25 mouse cellular contexts compared by ENCODE assay signal in the genomic region with DNA sequence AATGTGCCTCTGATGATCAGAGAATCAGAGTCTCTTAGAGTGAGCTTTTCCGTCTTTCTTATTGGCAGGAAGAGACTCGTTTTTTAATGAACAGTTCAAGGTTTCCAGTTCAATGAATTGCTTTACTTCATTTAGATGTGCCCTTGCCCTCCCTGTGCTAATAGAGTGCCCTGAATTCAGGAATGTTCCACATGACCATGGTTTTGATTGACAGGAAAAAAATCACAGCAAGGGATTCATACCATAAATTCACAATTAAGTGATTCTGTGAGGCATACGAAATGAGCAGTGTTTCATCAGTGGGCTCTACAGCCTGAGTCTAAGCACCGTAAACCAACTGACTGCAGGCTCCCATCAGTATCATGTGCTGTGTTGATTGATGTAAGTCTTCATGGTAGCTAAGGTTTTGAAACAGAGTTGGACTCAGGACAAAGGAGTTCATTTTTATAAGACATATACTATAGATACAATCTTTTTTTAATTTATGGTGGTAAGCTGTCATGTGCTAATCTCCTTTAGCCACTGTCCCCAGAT.
DNase-seq lines count a peak whose midpoint lies in the region; ATAC-seq lines count a peak whose summit lies in the region.
"Had no signal": no experiment of that assay in that cellular context is flagged by ENCODE, and none has a peak within 500 bp of the region (broad histone marks: within the 10 kb centered on the region; RNA-seq: fewer than 3 reads in every experiment).

No protein-coding gene starts in this region.

- no peaks in the 10 kb centered on the region for H3K9me3 ChIP-seq in forebrain, embryonic 12.5 days
- H3K9me3 ChIP-seq in forebrain, embryonic 11.5 days (ENCODE audit: control insufficient read depth, low read length) = no peaks in the 10 kb centered on the region
- H3K9me3 ChIP-seq in hindbrain, embryonic 14.5 days (ENCODE audit: control insufficient read depth, low read length) = no peaks in the 10 kb centered on the region
- H3K9me3 ChIP-seq in hindbrain, embryonic 12.5 days (replicated peaks) = no peaks in the 10 kb centered on the region
- H3K9me3 ChIP-seq: heart, embryonic 10.5 days; heart, embryonic 13.5 days; hindbrain, embryonic 13.5 days had no signal

- no peak for DNase-seq in forebrain, embryonic 11.5 days (ENCODE audit: low spot score)
- no peak for DNase-seq in hindbrain, embryonic 14.5 days (ENCODE audit: low spot score)
- peak; percentile 64 for DNase-seq in Muller cell, postnatal 12 days (ENCODE audit: inconsistent ontology term)
- peak; percentile 68 for DNase-seq in retina, embryonic 14.5 days (ENCODE audit: low spot score)
- no peak for DNase-seq in lung, postnatal 10 days
- DNase-seq: adrenal gland, adult 2 months; adrenal gland, postnatal 14 days; B cell, adult 2 months; cerebellum, adult 11-12 months; cerebellum, adult 9-10 months; cerebellum, postnatal 14 days; gastrocnemius, postnatal 10 days; gastrocnemius, postnatal 36 days; heart, adult 2 months; heart, postnatal 14 days; heart, postnatal 4 days had no signal

- H3K4me3 ChIP-seq in forebrain, embryonic 12.5 days (replicated peaks) = no peak overlapping the region
- no peak overlapping the region for H3K4me3 ChIP-seq in forebrain, embryonic 11.5 days (ENCODE audit: low read depth, low read length)
- H3K4me3 ChIP-seq in hindbrain, embryonic 14.5 days (replicated peaks; ENCODE audit: low read length) = no peak overlapping the region
- H3K4me3 ChIP-seq in hindbrain, embryonic 12.5 days = no peak overlapping the region
- H3K4me3 ChIP-seq: heart, adult 2 months; heart, embryonic 10.5 days; heart, embryonic 13.5 days; hindbrain, embryonic 13.5 days had no signal

- H3K4me2 ChIP-seq in forebrain, embryonic 12.5 days = no peak overlapping the region
- H3K4me2 ChIP-seq in forebrain, embryonic 11.5 days (ENCODE audit: low read depth, low read length, severe bottlenecking) = no peak overlapping the region
- H3K4me2 ChIP-seq in hindbrain, embryonic 14.5 days (replicated peaks) = no peak overlapping the region
- H3K4me2 ChIP-seq in hindbrain, embryonic 12.5 days (replicated peaks) = no peak overlapping the region
- H3K4me2 ChIP-seq: heart, embryonic 13.5 days; hindbrain, embryonic 13.5 days had no signal

- H3K27ac ChIP-seq in forebrain, embryonic 12.5 days = no peak overlapping the region
- no peak overlapping the region for H3K27ac ChIP-seq in forebrain, embryonic 11.5 days (ENCODE audit: low read depth, low read length)
- H3K27ac ChIP-seq in hindbrain, embryonic 14.5 days = peak overlapping the region; percentile 51; the same call in 1 of the 2 replicates
- H3K27ac ChIP-seq in hindbrain, embryonic 12.5 days = no peak overlapping the region
- H3K27ac ChIP-seq: heart, adult 2 months; heart, embryonic 10.5 days; heart, embryonic 13.5 days; hindbrain, embryonic 13.5 days had no signal

- H3K9ac ChIP-seq in forebrain, embryonic 12.5 days = no peak overlapping the region
- no peak overlapping the region for H3K9ac ChIP-seq in forebrain, embryonic 11.5 days (ENCODE audit: low read length)
- H3K9ac ChIP-seq in hindbrain, embryonic 14.5 days = no peak overlapping the region
- H3K9ac ChIP-seq in hindbrain, embryonic 12.5 days = no peak overlapping the region
- H3K9ac ChIP-seq: heart, embryonic 13.5 days; hindbrain, embryonic 13.5 days had no signal

- no peaks in the 10 kb centered on the region for H3K27me3 ChIP-seq in forebrain, embryonic 12.5 days
- H3K27me3 ChIP-seq in forebrain, embryonic 11.5 days (ENCODE audit: control insufficient read depth, insufficient read depth, low read length) = no peaks in the 10 kb centered on the region
- H3K27me3 ChIP-seq in hindbrain, embryonic 14.5 days (ENCODE audit: control insufficient read depth, insufficient read depth, low read length) = no peaks in the 10 kb centered on the region
- H3K27me3 ChIP-seq in hindbrain, embryonic 12.5 days = no peaks in the 10 kb centered on the region
- H3K27me3 ChIP-seq: CH12.LX; heart, embryonic 13.5 days; hindbrain, embryonic 13.5 days had no signal

- H3K4me1 ChIP-seq in forebrain, embryonic 12.5 days = peaks cover 21% of the 10 kb centered on the region
- H3K4me1 ChIP-seq in forebrain, embryonic 11.5 days (replicated peaks; ENCODE audit: control insufficient read depth, insufficient read depth, low read length) = no peaks in the 10 kb centered on the region; the same call in 1 of the 2 replicates
- peaks cover 17% of the 10 kb centered on the region for H3K4me1 ChIP-seq in hindbrain, embryonic 14.5 days (replicated peaks; ENCODE audit: control insufficient read depth, insufficient read depth, low read length)
- H3K4me1 ChIP-seq in hindbrain, embryonic 12.5 days = peaks cover 7% of the 10 kb centered on the region
- H3K4me1 ChIP-seq: heart, embryonic 10.5 days had no signal

- peak; percentile 62; the same call in 1 of the 2 replicates for ATAC-seq in forebrain, embryonic 12.5 days (ENCODE audit: low FRiP score)
- ATAC-seq in forebrain, embryonic 11.5 days (replicated peaks; ENCODE audit: low FRiP score) = no peak
- ATAC-seq in hindbrain, embryonic 14.5 days (ENCODE audit: low FRiP score) = no peak
- no peak for ATAC-seq in hindbrain, embryonic 12.5 days (ENCODE audit: low FRiP score)
- ATAC-seq: forebrain, embryonic 16.5 days; intestine, postnatal 0 days had no signal

- H3K36me3 ChIP-seq in forebrain, embryonic 12.5 days (replicated peaks) = no peaks in the 10 kb centered on the region
- no peaks in the 10 kb centered on the region for H3K36me3 ChIP-seq in forebrain, embryonic 11.5 days (ENCODE audit: control insufficient read depth, insufficient read depth, low read length)
- H3K36me3 ChIP-seq in hindbrain, embryonic 14.5 days (replicated peaks; ENCODE audit: control insufficient read depth, insufficient read depth) = no peaks in the 10 kb centered on the region
- H3K36me3 ChIP-seq in hindbrain, embryonic 12.5 days = no peaks in the 10 kb centered on the region
- H3K36me3 ChIP-seq: G1E; heart, embryonic 10.5 days; heart, embryonic 13.5 days; hindbrain, embryonic 13.5 days had no signal

- 42% methylated on average over 4 of the region's 4 CpGs for WGBS in forebrain, embryonic 12.5 days
- WGBS in forebrain, embryonic 11.5 days = 46% methylated on average over 4 of the region's 4 CpGs
- WGBS in hindbrain, embryonic 14.5 days = 38% methylated on average over 4 of the region's 4 CpGs
- WGBS in hindbrain, embryonic 12.5 days = 51% methylated on average over 4 of the region's 4 CpGs

Comparison
In these comparisons a context has a peak if more than half of its experiments do, and no peak if none do; other contexts are left out.
1. DNase-seq: peak in Muller cell, postnatal 12 days (single experiment) and retina, embryonic 14.5 days (single experiment); none in forebrain, embryonic 11.5 days (single experiment), hindbrain, embryonic 14.5 days (single experiment) and lung, postnatal 10 days (single experiment).